ENCODE assay signal across 21 mouse cellular contexts in the genomic region with DNA sequence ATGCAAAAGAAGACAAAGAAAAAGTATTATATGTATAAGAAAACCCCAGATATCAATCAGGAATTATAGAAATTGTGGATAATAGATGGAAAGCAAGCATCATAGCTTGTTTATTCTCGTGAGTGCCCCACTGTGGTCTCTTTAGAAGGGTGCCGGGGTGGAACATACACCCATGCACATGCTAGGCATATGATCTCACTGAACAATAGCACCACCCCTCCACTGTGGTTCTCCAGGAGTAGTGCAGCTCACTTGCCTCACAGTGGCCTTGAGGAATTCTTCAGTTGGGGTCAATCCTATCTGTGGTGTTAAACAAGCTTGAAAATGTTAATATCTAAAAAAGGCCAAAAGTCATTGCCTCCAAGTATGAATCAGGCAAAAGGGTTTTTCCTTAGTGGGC.
DNase-seq lines count a peak whose midpoint lies in the region; ATAC-seq and TF ChIP-seq lines count a peak whose summit lies in the region.
"Had no signal": no experiment of that assay in that cellular context is flagged by ENCODE, and none has a peak within 500 bp of the region (broad histone marks: within the 10 kb centered on the region; RNA-seq: fewer than 3 reads in every experiment).

No protein-coding gene starts in this region.

- no peaks in the 10 kb centered on the region for H3K9me3 ChIP-seq in kidney, postnatal 0 days (replicated peaks; ENCODE audit: low read length)
- no peaks in the 10 kb centered on the region; the same call in 1 of the 2 replicates for H3K9me3 ChIP-seq in kidney, embryonic 14.5 days (ENCODE audit: control insufficient read depth, low read length)
- H3K9me3 ChIP-seq: kidney, embryonic 15.5 days; neural tube, embryonic 12.5 days had no signal

- no peak overlapping the region for H3K27ac ChIP-seq in kidney, postnatal 0 days
- no peak overlapping the region for H3K27ac ChIP-seq in kidney, embryonic 14.5 days (ENCODE audit: low read depth, low read length)
- H3K27ac ChIP-seq: embryonic facial prominence, embryonic 10.5 days; gastrocnemius, adult 2 months; kidney, embryonic 15.5 days; limb, embryonic 13.5 days; liver, embryonic 14.5 days; neural tube, embryonic 12.5 days had no signal

- peak; percentile 46 for TF ChIP-seq CTCF in kidney, postnatal 0 days (IDR thresholded peaks at IDR 0.05; ENCODE audit: low read depth)

- no peaks in the 10 kb centered on the region for H3K27me3 ChIP-seq in kidney, postnatal 0 days (ENCODE audit: insufficient read depth, low read length)
- no peaks in the 10 kb centered on the region for H3K27me3 ChIP-seq in kidney, embryonic 14.5 days (ENCODE audit: control insufficient read depth, insufficient read depth, low read length)
- H3K27me3 ChIP-seq: kidney, embryonic 15.5 days; limb, embryonic 13.5 days; neural tube, embryonic 12.5 days had no signal

- H3K4me3 ChIP-seq in kidney, postnatal 0 days (replicated peaks; ENCODE audit: low read depth, low read length), result no peak overlapping the region
- H3K4me3 ChIP-seq in kidney, embryonic 14.5 days (ENCODE audit: low read length), result no peak overlapping the region
- H3K4me3 ChIP-seq: embryonic facial prominence, embryonic 10.5 days; erythroblast, embryonic 14.5 days; gastrocnemius, adult 2 months; kidney, embryonic 15.5 days; limb, embryonic 13.5 days; neural tube, embryonic 12.5 days had no signal

- WGBS in kidney, postnatal 0 days, result 79% methylated on average over 2 of the region's 2 CpGs
- WGBS in kidney, embryonic 14.5 days, result 88% methylated on average over 2 of the region's 2 CpGs

- no peak overlapping the region for H3K9ac ChIP-seq in kidney, postnatal 0 days (ENCODE audit: low read depth, low read length)
- no peak overlapping the region for H3K9ac ChIP-seq in kidney, embryonic 14.5 days (ENCODE audit: low read depth, low read length)
- H3K9ac ChIP-seq: kidney, embryonic 15.5 days; limb, embryonic 13.5 days; liver, embryonic 14.5 days; neural tube, embryonic 12.5 days had no signal

- no peaks in the 10 kb centered on the region for H3K4me1 ChIP-seq in kidney, postnatal 0 days (replicated peaks; ENCODE audit: insufficient read depth, low read length)
- 0 out of 2 replicates have a peak, but pooled peaks cover 3% of the 10 kb centered on the region for H3K4me1 ChIP-seq in kidney, embryonic 14.5 days (ENCODE audit: control insufficient read depth, insufficient read depth, low read length)
- H3K4me1 ChIP-seq: neural tube, embryonic 12.5 days had no signal

- no peak for ATAC-seq in kidney, postnatal 0 days (replicated peaks; ENCODE audit: low FRiP score, low read depth)
- no peak for ATAC-seq in kidney, embryonic 14.5 days (ENCODE audit: low FRiP score, low TSS enrichment)
- ATAC-seq in granulocyte monocyte progenitor cell, adult 5-6 weeks (replicated peaks; ENCODE audit: poor library complexity, severe bottlenecking), result peak; percentile 46; the same call in 1 of the 2 replicates
- no peak for ATAC-seq in erythroid progenitor cell, adult 5-6 weeks (replicated peaks; ENCODE audit: low FRiP score, poor library complexity, severe bottlenecking)
- ATAC-seq: forebrain, embryonic 16.5 days had no signal

- peak; percentile 16 for DNase-seq in embryo, embryonic 11 days
- DNase-seq in embryo, embryonic 9.5 days (ENCODE audit: extremely low spot score), result no peak
- DNase-seq in kidney, postnatal 0 days (ENCODE audit: low spot score), result no peak
- peak; percentile 26 for DNase-seq in 416B (ENCODE audit: low read depth)
- no peak for DNase-seq in kidney, postnatal 10 days
- DNase-seq: cerebellum, adult 9-11 months; gastrocnemius, adult 2 months; heart, postnatal 36 days; lung, postnatal 14 days; thymus, postnatal 4 days had no signal

- H3K36me3 ChIP-seq in kidney, postnatal 0 days (ENCODE audit: insufficient read depth, low read length), result no peaks in the 10 kb centered on the region
- no peaks in the 10 kb centered on the region for H3K36me3 ChIP-seq in kidney, embryonic 14.5 days (ENCODE audit: control insufficient read depth, insufficient read depth, low read length)
- H3K36me3 ChIP-seq: embryonic facial prominence, embryonic 10.5 days; kidney, embryonic 15.5 days; limb, embryonic 13.5 days; neural tube, embryonic 12.5 days had no signal

- H3K4me2 ChIP-seq in kidney, postnatal 0 days (ENCODE audit: low read length), result no peak overlapping the region
- H3K4me2 ChIP-seq in kidney, embryonic 14.5 days (replicated peaks; ENCODE audit: low read depth, low read length), result no peak overlapping the region
- H3K4me2 ChIP-seq: heart, embryonic 11.5 days; kidney, embryonic 15.5 days; limb, embryonic 13.5 days; neural tube, embryonic 12.5 days had no signal

Comparison
In these comparisons a context has a peak if more than half of its experiments do, and no peak if none do; other contexts are left out.
1. DNase-seq: peak in embryo, embryonic 11 days (single experiment) and 416B (single experiment); none in embryo, embryonic 9.5 days (single experiment), kidney, postnatal 0 days (single experiment) and kidney, postnatal 10 days (single experiment).